Mouse (Mus musculus) olfactory bulb, adult 2 months (tissue): ENCODE results near the gene Myh1. TPM values are rescaled to one million over a fixed set of nuclear protein-coding genes. Genes with fewer than 3 reads are reported as not detected.

ENCODE experiments used
- H3K27ac ChIP-seq: fragments of 200-500 bp; 2 replicates; pipeline ENCODE4 v1.5.1; 2012; ENCODE audit warnings: low read depth, low read length; ENCODE audit not compliant: insufficient read depth
- H3K4me1 ChIP-seq: fragments of 200-500 bp; 2 replicates; pipeline ENCODE4 v1.6.1; 2012; ENCODE audit warnings: low read length; ENCODE audit not compliant: control insufficient read depth, insufficient read depth
- H3K4me3 ChIP-seq: fragments of 200-500 bp; 2 replicates; pipeline ENCODE4 v1.5.1; 2012; ENCODE audit warnings: mild to moderate bottlenecking, low read depth, low read length, moderate library complexity; ENCODE audit not compliant: insufficient read depth
- CTCF ChIP-seq: fragments of 200-500 bp; IDR thresholded peaks from 2 replicates; pipeline ENCODE4 v1.5.1; 2012; ENCODE audit warnings: low read depth, mild to moderate bottlenecking, low read length, moderate library complexity; ENCODE audit not compliant: insufficient read depth
- POLR2A ChIP-seq: fragments of 200-500 bp; IDR thresholded peaks from 2 replicates; pipeline ENCODE4 v1.6.1; 2012; ENCODE audit warnings: mild to moderate bottlenecking, low read depth, low read length, moderate library complexity; ENCODE audit not compliant: insufficient read depth
- WGBS: fragments of 180-500 bp; shearing (Covaris S2); methylation state at CpG from one replicate; pipeline ENCODE4 v1.1.7; 2018; 5-methylcytosine and 5-hydroxymethylcytosine counted together
- polyA plus RNA-seq: library from polyadenylated mRNA; stranded (reverse); fragments of >200 nt; gene quantifications from 2 replicates; pipeline ENCODE4 v1.2.4, GENCODE M21; 2012; ENCODE audit warnings: low replicate concordance; ENCODE audit not compliant: missing spikeins, insufficient read depth, insufficient read length

Myh1 gene
- polyA plus RNA-seq, 1 experiment, result not detected

DNA sequence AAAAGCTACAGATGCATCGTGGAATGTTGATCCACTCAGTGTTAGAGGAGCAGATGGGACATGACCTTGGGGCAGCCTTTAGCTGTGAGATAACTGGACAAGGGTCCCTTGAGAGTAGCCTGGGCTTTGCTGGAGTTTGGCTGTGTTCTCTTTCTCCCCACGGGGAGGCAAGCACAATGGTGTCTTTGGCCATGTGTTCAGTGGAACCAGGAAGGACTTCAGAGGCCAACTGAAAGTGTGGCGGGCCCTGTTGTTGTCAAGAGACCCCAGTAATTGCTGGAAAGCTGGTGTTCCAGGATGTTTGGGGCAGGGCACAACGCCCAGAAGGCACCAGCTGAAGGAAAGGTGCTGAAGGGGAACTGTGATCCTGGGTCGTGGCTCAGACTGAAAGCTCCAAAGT lies 30.6 kb upstream of the Myh1 start:
- H3K27ac ChIP-seq, result no peak overlapping the region
- no peak overlapping the region for H3K4me3 ChIP-seq
- 42% methylated on average over 5 of the region's 5 CpGs for WGBS
- no peak for TF ChIP-seq POLR2A
- TF ChIP-seq CTCF, result no peak
- no peaks in the 10 kb centered on the region; the same call in 1 of the 2 replicates for H3K4me1 ChIP-seq

DNA sequence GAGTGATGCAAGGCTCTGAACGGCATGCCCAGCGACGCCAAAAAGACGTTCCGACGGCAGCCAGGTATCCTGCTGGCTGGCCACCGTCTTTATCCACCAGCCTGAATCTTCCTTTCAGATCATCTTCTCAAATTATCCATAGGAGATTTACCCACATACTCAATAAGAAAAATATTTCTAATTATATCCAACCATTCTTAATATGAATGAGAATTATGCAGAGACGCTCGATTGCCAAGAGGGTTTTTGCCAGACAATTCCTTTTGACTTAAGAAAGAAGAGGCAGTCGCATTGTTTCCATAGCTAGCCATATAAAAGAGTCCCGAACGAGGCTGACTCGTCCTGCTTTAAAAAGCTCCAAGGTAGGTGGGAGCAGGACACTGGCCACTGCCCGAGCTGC lies 29.1 kb upstream of the Myh1 start, which contains the start of gene Myh2:
Gene Myh2 (plus strand): TSS at position 301 of the 400 bp plus-strand sequence.
- TF ChIP-seq POLR2A, result no peak
- TF ChIP-seq CTCF, result no peak
- 72% methylated on average over 14 of the region's 14 CpGs for WGBS
- H3K4me1 ChIP-seq, result no peaks in the 10 kb centered on the region; the same call in 1 of the 2 replicates
- no peak within 1 kb of the TSS for H3K27ac ChIP-seq
- no peak within 1 kb of the TSS for H3K4me3 ChIP-seq

DNA sequence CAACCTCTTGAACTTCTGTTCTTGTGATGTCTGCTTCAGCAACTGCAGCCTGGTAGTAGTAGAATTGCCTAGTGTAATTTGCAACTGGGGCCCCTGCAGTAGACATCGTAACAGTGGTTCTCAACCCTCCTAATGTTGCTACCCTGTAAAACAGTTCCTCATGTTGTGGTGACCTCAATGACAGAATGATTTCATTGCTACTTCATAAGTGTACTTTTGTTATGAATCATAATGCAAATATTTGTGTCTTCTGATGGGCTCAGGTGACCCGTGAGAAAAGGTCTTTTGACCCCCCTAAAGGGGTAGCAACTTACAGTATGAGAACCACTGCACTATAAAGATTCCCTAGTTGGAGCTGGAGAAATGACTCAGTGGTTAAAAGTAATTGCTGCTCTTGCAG lies 27.4 kb upstream of the Myh1 start:
- WGBS, result 94% methylated on average over 2 of the region's 2 CpGs
- TF ChIP-seq POLR2A (no peak), CTCF (no peak)
- H3K4me3 ChIP-seq, result no peak overlapping the region

DNA sequence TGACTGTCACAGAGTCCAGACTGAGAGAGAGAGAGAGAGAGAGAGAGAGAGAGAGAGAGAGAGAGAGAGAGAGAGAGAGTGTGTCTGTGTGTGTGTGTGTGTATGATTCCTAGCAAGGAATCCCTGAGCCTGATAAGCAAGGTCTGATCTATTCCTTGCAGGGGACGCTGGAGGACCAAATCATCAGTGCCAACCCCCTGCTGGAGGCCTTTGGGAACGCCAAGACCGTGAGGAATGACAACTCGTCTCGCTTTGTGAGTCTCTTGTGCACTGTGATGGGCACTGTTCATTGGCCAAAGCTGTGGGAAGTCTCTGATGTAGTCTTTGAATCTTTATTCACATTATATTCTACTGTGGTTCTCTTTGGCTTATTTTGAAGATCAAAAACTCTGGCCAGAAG lies 23.5 kb upstream of the Myh1 start:
- no peak overlapping the region for H3K27ac ChIP-seq
- no peaks in the 10 kb centered on the region for H3K4me1 ChIP-seq
- 61% methylated on average over 5 of the region's 5 CpGs for WGBS
- H3K4me3 ChIP-seq, result no peak overlapping the region
- no peak for TF ChIP-seq CTCF
- no peak for TF ChIP-seq POLR2A

More for the DNA sequence above, 27.4 kb upstream of the Myh1 start:
- Histone ChIP-seq H3K27ac (no peak overlapping the region), H3K4me1 (no peaks in the 10 kb centered on the region; the same call in 1 of the 2 replicates)

DNA sequence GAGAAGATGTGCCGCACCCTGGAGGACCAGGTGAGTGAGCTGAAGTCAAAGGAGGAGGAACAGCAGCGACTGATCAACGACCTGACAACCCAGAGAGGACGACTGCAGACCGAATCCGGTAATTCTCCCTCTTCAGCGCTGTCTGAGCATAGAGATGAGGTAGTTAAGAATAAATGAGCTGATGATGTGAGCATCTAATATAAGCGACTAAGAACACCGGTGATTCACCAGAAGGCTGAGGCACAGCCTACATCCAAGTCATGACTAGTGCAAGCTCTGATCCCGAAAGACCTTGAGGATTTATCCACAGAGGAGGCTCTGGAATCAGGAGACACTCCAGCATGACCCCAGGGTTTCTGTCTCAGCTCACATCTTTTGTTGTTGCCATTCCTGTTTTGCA lies 9.5 kb upstream of the Myh1 start:
- WGBS, result 72% methylated on average over 10 of the region's 10 CpGs
- Histone ChIP-seq H3K27ac (no peak overlapping the region), H3K4me1 (no peaks in the 10 kb centered on the region)

DNA sequence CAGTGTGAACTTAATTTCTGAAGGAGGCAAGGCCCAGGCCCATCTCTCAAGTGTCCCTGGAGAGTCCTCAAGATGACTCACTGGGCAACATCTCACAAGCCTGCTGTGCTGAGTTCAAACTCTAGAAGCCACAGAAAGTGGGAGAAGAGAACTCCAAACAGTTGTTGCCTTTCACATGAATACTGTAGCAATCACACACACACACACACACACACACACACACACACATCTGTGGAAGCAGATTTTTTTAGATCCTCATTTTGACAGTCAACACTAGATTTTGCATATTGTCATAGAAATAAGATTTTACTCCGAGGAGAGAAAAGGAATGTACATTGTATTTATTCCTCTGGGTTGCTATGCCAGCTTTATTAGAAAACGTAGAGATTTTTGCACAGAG lies 9.0 kb upstream of the Myh1 start:
- TF ChIP-seq POLR2A (no peak), CTCF (no peak)
- H3K4me1 ChIP-seq, result no peaks in the 10 kb centered on the region
- 80% methylated on average over 2 of the region's 2 CpGs for WGBS
- no peak overlapping the region for H3K27ac ChIP-seq
- H3K4me3 ChIP-seq, result no peak overlapping the region

More for the DNA sequence above, 9.5 kb upstream of the Myh1 start:
- TF ChIP-seq CTCF (no peak), POLR2A (no peak)
- no peak overlapping the region for H3K4me3 ChIP-seq

DNA sequence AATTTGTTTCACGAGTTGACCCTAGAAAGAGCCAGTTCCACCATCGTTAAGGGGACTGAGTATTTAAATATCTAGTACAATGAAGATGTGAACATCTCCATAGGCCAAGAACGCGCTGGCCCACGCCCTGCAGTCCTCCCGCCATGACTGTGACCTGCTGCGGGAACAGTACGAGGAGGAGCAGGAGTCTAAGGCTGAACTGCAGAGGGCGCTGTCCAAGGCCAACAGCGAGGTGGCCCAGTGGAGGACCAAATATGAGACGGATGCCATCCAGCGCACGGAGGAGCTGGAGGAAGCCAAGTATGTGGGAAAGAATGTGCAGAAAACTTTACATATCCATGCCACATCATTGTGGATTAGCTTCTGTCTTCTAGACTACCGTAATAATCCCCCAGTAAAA lies 8.4 kb upstream of the Myh1 start:
- no peak for TF ChIP-seq CTCF
- TF ChIP-seq POLR2A, result no peak
- Histone ChIP-seq H3K4me3 (no peak overlapping the region), H3K4me1 (no peaks in the 10 kb centered on the region), H3K27ac (no peak overlapping the region)
- WGBS, result 91% methylated on average over 14 of the region's 14 CpGs

DNA sequence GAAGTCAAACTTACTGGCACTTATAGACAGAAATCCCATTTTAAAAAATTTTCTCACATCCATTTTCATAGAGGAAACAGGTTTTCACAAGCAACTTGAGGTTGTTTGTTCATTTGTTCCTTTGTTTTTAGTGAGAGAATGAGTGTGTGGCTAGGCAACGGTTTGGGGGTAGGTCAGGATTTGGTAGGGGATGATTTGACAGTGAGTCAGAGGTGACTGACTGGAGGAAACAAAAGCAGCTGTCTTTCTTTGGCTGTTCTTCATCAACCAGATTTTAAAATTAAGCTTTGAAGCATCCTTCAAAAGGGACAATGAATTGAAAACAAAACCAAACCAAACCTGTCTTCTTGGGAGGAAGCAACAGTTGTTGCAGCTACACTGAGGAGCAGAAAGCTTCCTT lies 531 bp upstream of the Myh1 start:
- WGBS, result 49% methylated on average over 1 of the region's 1 CpGs
- no peak overlapping the region for H3K27ac ChIP-seq
- no peak overlapping the region for H3K4me3 ChIP-seq
- H3K4me1 ChIP-seq, result no peaks in the 10 kb centered on the region
- no peak for TF ChIP-seq CTCF
- TF ChIP-seq POLR2A, result no peak

DNA sequence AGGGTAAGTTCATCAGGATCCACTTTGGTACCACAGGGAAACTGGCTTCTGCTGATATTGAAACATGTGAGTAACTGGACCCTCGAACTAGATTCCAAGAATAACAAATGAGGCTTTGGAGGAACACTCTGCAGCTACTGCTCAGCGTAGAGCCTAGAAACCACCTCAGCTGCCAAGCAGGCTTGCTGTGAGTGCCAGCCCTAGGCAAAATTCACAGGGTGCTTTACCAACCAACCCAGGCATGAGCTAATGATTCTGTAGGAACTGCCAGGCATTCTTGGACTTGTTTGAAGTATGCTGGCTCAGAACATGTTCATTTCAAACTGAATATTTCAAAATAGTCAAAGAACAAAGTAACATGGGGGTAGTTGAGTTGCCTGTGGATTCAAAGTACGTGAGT lies 4.9 kb downstream of the Myh1 start:
- no peaks in the 10 kb centered on the region for H3K4me1 ChIP-seq
- no peak for TF ChIP-seq POLR2A
- no peak for TF ChIP-seq CTCF
- WGBS, result 63% methylated on average over 3 of the region's 3 CpGs
- H3K4me3 ChIP-seq, result no peak overlapping the region
- H3K27ac ChIP-seq, result no peak overlapping the region

DNA sequence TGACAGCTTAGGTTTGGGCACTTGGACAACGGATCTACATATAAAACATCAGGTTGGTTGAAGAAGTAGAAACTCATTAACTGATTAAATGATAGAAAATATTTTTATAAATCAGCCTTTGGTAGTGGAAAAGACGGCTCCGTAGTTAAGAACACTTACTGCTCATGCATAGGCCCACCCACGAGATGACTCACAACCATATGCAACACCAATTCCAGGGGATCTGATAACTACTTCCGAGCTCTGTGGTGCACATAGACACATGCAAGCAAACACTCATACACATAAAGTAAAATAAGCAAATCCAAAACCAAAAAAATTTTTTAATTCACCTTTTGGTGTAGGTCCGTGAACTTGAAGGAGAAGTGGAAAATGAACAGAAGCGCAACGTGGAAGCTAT lies 22.0 kb downstream of the Myh1 start:
- H3K4me3 ChIP-seq, result no peak overlapping the region
- no peak for TF ChIP-seq CTCF
- WGBS, result 82% methylated on average over 8 of the region's 8 CpGs
- H3K27ac ChIP-seq, result no peak overlapping the region
- no peaks in the 10 kb centered on the region for H3K4me1 ChIP-seq
